Mouse (Mus musculus): Measurements from ENCODE around the gene Sox5. TPM values are rescaled to one million over a fixed set of nuclear protein-coding genes. Genes with fewer than 3 reads are reported as not detected.

The Sox5 gene
- polyA plus RNA-seq, 1 experiment from 2014 or later: 3.3 TPM

DNA sequence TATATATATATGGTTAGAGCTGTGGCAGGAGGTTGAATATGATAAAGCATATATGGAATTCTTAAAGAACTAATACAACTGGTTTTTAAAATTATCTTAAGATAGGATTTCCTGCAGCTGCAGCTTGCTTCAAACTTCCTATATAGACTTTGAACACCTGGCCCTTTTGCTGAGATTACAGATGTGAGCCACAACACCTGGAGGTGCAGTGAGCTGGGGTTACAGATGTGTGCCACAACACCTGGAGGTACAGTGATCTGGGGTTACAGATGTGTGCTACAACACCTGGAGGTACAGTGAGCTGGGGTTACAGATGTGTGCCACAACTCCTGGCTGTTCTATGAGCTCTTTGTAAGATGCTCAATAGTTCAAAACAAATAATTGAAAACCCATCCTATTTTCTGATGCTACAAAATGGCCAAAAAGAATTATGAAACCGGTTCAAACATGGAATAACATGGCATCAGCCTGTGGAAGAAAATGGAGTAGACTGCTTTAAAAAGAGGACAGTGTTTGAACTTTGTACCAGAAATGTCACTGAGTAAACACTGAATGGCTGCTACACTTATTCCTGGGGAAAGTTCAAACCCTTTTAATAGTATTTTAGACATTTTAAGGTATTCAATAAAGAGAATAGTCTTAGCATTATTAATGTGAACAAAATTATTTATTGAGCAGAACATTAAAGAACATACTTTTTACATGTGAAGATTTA, 695.5 kb downstream of the Sox5 start:
- Histone ChIP-seq H3K9me3 (ENCODE audit: control insufficient read depth) (no peaks in the 10 kb centered on the region), H3K36me3 (ENCODE audit: control insufficient read depth, insufficient read depth) (no peaks in the 10 kb centered on the region), H3K4me2 (replicated peaks; ENCODE audit: low read depth) (no peak overlapping the region), H3K27ac (ENCODE audit: low read depth, low read length) (no peak overlapping the region), H3K4me1 (replicated peaks; ENCODE audit: control insufficient read depth, insufficient read depth, low read length) (no peaks in the 10 kb centered on the region), H3K9ac (ENCODE audit: low read depth, low read length) (no peak overlapping the region), H3K4me3 (ENCODE audit: low read depth, low read length) (no peak overlapping the region), H3K27me3 (replicated peaks; ENCODE audit: control insufficient read depth, insufficient read depth, low read length) (no peaks in the 10 kb centered on the region)
- ATAC-seq: peak; percentile 60; the same call in 1 of the 2 replicates
- WGBS: 46% methylated on average over 1 of the region's 1 CpGs
- TF ChIP-seq CTCF (IDR thresholded peaks at IDR 0.05; ENCODE audit: low read depth): no peak

DNA sequence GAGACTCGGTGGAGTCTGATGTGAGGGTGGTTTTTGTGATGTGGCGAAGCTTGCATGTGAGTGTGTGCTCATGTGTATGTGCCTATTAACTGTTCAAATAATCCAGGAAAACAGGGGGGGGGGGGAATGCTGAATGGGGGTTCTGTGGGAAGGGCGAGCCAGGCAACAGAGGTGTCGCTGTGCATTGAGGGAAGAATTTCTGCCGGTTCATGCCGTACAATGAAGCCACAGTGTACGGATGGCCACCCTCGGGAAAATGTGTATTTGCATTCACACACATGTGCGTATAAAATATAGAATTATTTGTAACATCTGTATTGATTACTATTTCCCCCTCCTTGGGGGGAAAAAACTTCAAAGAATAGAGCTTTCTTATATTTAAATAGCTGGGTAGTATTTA, 699.5 kb downstream of the Sox5 start:
- Histone ChIP-seq H3K27ac (ENCODE audit: low read depth, low read length) (no peak overlapping the region), H3K27me3 (replicated peaks; ENCODE audit: control insufficient read depth, insufficient read depth, low read length) (no peaks in the 10 kb centered on the region), H3K9me3 (ENCODE audit: control insufficient read depth) (no peaks in the 10 kb centered on the region), H3K4me3 (ENCODE audit: low read depth, low read length) (no peak overlapping the region), H3K4me2 (replicated peaks; ENCODE audit: low read depth) (no peak overlapping the region), H3K36me3 (ENCODE audit: control insufficient read depth, insufficient read depth) (no peaks in the 10 kb centered on the region), H3K9ac (ENCODE audit: low read depth, low read length) (no peak overlapping the region), H3K4me1 (replicated peaks; ENCODE audit: control insufficient read depth, insufficient read depth, low read length) (no peaks in the 10 kb centered on the region)
- no peak for TF ChIP-seq CTCF (IDR thresholded peaks at IDR 0.05; ENCODE audit: low read depth)
- no peak for ATAC-seq
- WGBS: 91% methylated on average over 9 of the region's 9 CpGs

DNA sequence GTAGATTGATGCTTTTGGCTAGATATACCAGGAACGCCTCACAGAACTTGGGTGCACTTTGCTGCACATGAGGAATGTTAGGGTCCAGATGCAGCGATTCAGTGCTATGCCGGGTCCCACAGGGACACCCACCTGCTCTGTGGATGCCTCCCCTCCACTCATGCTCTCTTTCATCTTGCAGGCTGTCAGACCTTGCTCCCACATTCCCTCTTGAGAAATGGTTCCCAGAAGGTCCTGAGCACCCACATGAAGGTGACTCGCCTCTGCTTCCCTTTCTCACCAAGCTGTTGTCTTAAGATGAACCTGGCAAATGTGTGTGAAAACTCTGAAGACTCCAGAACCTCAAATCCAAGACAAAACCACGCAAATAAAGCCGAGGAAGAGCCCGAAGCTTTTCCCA, 704.0 kb downstream of the Sox5 start:
- no peak for ATAC-seq
- H3K9ac ChIP-seq (ENCODE audit: low read depth, low read length): no peak overlapping the region
- no peak for TF ChIP-seq CTCF (IDR thresholded peaks at IDR 0.05; ENCODE audit: low read depth)
- H3K36me3 ChIP-seq (ENCODE audit: control insufficient read depth, insufficient read depth): no peaks in the 10 kb centered on the region
- no peaks in the 10 kb centered on the region for H3K4me1 ChIP-seq (replicated peaks; ENCODE audit: control insufficient read depth, insufficient read depth, low read length)
- no peak overlapping the region for H3K27ac ChIP-seq (ENCODE audit: low read depth, low read length)
- H3K9me3 ChIP-seq (ENCODE audit: control insufficient read depth): no peaks in the 10 kb centered on the region
- H3K27me3 ChIP-seq (replicated peaks; ENCODE audit: control insufficient read depth, insufficient read depth, low read length): no peaks in the 10 kb centered on the region
- H3K4me3 ChIP-seq (ENCODE audit: low read depth, low read length): no peak overlapping the region
- 89% methylated on average over 7 of the region's 7 CpGs for whole genome bisulfite sequencing
- H3K4me2 ChIP-seq (replicated peaks; ENCODE audit: low read depth): no peak overlapping the region

DNA sequence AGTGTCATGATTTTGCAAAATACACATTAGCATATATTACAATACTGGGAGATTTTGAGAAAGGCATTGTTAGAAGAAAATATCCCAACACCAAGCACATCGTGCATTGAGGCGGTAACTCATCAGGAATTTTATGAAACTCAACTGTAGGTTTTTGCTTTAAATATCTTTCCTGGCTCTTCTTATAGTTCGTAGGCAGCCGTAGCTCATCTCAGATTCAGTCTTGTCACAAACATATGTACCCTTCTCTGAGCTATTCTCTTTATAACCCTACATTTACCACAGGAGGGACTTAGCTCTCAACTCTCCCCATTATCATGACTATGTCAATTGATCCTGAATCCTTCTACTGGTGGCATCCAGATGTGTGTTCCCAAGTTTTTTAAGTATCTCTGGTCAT, 705.4 kb downstream of the Sox5 start:
- Histone ChIP-seq H3K9ac (ENCODE audit: low read depth, low read length) (no peak overlapping the region), H3K27me3 (replicated peaks; ENCODE audit: control insufficient read depth, insufficient read depth, low read length) (no peaks in the 10 kb centered on the region), H3K4me3 (ENCODE audit: low read depth, low read length) (no peak overlapping the region), H3K4me2 (replicated peaks; ENCODE audit: low read depth) (no peak overlapping the region), H3K36me3 (ENCODE audit: control insufficient read depth, insufficient read depth) (no peaks in the 10 kb centered on the region), H3K9me3 (ENCODE audit: control insufficient read depth) (no peaks in the 10 kb centered on the region), H3K27ac (ENCODE audit: low read depth, low read length) (no peak overlapping the region), H3K4me1 (replicated peaks; ENCODE audit: control insufficient read depth, insufficient read depth, low read length) (no peaks in the 10 kb centered on the region)
- TF ChIP-seq CTCF (IDR thresholded peaks at IDR 0.05; ENCODE audit: low read depth): no peak
- no peak for ATAC-seq
- 97% methylated on average over 4 of the region's 4 CpGs for WGBS

DNA sequence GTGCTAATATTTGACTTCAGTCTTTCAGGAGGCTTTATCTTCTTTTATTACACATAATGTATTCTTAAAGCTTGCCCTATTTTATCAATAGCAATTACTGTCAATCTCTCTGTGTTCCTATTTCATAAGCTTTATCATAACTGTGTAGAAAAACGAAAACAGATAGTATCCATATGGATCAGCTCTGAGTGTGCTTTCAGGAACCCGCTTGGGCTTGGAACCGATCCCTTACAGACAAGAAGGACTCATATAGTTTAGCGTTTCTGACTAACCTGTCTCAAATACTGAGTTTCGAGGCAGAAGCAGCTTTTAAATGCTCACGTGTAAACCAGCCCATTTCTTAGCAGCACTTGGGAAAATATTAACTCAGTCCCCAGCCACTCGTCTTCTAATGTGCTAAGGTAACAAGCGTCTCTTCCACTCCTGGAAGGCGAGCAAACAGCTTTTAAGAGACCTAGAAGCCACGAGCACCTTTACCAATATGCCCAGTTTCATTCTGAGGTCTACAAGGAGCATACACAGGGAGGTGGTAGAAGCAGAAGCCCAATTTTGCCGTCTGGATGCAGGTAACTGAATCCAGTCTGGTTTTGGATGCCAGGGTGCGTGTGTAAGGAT, 706.3 kb downstream of the Sox5 start:
- no peak overlapping the region for H3K4me3 ChIP-seq (ENCODE audit: low read depth, low read length)
- H3K27me3 ChIP-seq (replicated peaks; ENCODE audit: control insufficient read depth, insufficient read depth, low read length): no peaks in the 10 kb centered on the region
- no peaks in the 10 kb centered on the region for H3K4me1 ChIP-seq (replicated peaks; ENCODE audit: control insufficient read depth, insufficient read depth, low read length)
- no peak overlapping the region for H3K9ac ChIP-seq (ENCODE audit: low read depth, low read length)
- 52% methylated on average over 12 of the region's 12 CpGs for WGBS
- no peaks in the 10 kb centered on the region for H3K9me3 ChIP-seq (ENCODE audit: control insufficient read depth)
- no peak for TF ChIP-seq CTCF (IDR thresholded peaks at IDR 0.05; ENCODE audit: low read depth)
- no peaks in the 10 kb centered on the region for H3K36me3 ChIP-seq (ENCODE audit: control insufficient read depth, insufficient read depth)
- H3K27ac ChIP-seq (ENCODE audit: low read depth, low read length): no peak overlapping the region
- no peak overlapping the region; the same call in 1 of the 2 replicates for H3K4me2 ChIP-seq (replicated peaks; ENCODE audit: low read depth)
- no peak for ATAC-seq

DNA sequence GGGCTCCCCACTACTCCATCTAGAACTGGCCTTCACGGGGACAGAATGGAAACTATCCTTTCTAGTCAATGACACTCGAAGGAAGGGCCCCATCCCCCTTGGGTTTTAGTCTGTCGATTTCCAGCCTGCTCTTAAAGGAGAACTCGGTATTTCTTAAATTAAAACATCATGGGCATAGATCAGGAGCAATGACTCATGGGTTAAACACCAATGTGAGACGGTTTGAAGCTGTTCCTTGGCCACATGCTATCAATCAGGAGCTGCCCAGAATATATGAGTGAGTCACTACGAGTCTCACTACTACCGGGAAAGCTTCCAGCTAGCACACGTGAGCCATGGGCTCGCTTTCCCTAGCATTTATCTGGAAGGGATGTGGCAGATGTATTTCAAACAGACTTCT, 707.0 kb downstream of the Sox5 start:
- Histone ChIP-seq H3K9me3 (ENCODE audit: control insufficient read depth) (no peaks in the 10 kb centered on the region), H3K4me2 (replicated peaks; ENCODE audit: low read depth) (peak overlapping the region; percentile 35; the same call in 1 of the 2 replicates), H3K36me3 (ENCODE audit: control insufficient read depth, insufficient read depth) (no peaks in the 10 kb centered on the region), H3K27me3 (replicated peaks; ENCODE audit: control insufficient read depth, insufficient read depth, low read length) (no peaks in the 10 kb centered on the region), H3K27ac (ENCODE audit: low read depth, low read length) (no peak overlapping the region), H3K9ac (ENCODE audit: low read depth, low read length) (no peak overlapping the region), H3K4me3 (ENCODE audit: low read depth, low read length) (no peak overlapping the region), H3K4me1 (replicated peaks; ENCODE audit: control insufficient read depth, insufficient read depth, low read length) (no peaks in the 10 kb centered on the region)
- peak; percentile 59; the same call in 1 of the 2 replicates for ATAC-seq
- TF ChIP-seq CTCF (IDR thresholded peaks at IDR 0.05; ENCODE audit: low read depth): no peak
- 22% methylated on average over 9 of the region's 9 CpGs for WGBS

Measured in intestine, postnatal 0 days (tissue).